Mouse (Mus musculus) left cerebral cortex, adult 8-10 months (tissue): ENCODE results near the gene Osbpl3. TPM values are rescaled to one million over a fixed set of nuclear protein-coding genes. Genes with fewer than 3 reads are reported as not detected.

ENCODE experiments used
- DNase-seq, 2 experiments: peaks; one replicate each; pipeline ENCODE4 v3.0.0; 2022; ENCODE audit warnings: low spot score in 2 of 2
- total RNA-seq, 4 experiments: library from RNA; stranded (reverse); gene quantifications; 2 replicates each; pipeline ENCODE4 v1.2.4; 2022

The Osbpl3 gene
- total RNA-seq, 4 experiments from 2014 or later, result 31.7 to 34.6 (median 33.9) TPM

DNA sequence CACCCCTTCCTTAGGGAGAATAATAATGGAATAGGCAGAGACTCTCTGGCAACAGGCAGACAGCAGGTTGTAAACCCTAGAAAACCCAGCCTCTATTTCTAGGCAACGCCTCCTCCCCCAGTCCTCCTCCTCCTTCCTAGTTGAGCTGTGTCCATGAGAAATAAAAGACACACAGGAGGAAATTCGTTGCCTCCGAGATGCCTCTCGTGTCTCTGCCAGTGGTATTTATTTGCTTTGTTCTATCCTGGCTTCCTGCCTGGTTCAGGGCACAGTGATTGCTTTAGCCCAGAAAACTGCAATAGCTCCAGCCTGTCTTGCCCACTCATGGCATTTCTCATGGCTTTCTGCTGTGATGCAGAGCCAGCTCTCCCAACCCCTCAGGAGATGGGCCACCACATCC is 43.8 kb downstream of the Osbpl3 start:
- DNase-seq, result peak; percentile 21 to 78

DNA sequence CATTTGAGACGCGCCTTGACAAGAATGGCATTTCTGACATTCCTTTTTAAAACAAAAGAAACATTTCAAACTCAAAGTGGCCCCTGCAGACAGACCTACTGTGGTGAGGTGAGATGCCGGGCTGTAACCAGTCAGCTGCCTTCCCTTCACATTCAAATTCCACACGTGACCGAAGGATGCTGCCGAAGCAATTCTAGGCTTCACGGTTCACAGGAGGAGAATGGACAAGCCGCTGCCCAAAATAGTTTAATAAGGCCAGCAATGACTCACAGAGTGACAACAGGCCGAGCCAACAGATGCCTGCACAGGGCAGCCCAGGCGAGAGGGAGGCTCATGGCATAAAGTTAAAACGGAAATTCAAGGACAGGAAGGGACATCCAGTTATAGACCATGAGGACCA is 51.3 kb downstream of the Osbpl3 start:
- DNase-seq, result no peak

DNA sequence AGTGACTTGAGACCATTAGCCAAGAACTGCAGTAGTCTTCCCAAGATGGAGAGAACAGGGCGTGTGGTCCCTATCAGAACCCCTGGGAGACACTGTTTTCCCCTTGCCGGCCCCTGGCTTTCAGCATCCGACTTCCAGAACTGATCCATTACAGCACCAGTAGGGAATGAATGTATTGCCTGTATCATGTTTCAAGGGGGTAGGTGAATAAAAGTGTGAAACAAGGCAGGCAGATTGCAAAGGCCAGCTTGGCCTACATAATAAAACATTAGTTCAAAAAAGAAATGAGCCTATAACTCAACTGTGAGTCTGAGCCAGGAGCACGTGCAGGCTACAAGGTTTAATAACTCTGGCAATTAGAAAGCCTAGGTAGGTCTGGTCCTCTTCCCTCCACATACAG is 52.5 kb downstream of the Osbpl3 start:
- no peak for DNase-seq

DNA sequence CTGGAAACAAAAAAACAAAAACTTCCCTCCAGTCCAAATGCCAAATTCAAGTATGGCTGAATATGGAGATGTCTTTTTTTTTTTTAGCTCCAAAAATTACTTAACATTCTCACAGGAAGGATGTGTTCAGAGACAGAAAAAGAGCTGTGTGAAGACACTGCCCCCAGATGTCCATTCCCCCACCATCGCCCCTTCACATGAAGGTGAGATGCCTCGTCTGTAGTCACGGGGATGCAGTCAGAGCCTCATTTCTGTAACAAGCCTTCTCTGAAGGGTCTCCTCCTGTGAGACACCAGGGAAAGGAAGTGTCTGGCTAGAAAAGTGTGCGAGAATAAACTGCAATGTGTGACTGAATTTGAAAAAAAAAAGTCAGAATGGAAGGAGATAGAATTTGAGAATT is 53.1 kb downstream of the Osbpl3 start:
- DNase-seq, result peak in 1 of 2 experiments; percentile 49

DNA sequence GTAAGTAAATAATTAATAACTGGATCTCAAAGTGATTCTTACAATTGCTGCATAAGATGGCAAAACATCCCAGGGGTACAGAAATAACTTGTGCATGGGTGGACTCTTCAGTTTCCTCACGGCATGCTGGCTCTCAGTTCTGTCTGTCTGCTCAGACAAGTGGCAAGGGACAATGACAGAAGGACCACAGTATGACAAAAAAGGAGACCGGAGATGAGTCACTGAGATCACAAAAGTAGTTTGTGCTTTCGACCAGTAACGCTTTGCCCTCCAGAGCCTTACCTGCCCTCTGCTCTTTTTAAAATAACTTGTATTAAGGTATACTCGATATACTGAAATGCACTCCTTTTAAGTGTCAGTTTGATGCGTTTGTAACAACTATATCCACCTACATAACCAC is 55.8 kb downstream of the Osbpl3 start:
- no peak for DNase-seq

DNA sequence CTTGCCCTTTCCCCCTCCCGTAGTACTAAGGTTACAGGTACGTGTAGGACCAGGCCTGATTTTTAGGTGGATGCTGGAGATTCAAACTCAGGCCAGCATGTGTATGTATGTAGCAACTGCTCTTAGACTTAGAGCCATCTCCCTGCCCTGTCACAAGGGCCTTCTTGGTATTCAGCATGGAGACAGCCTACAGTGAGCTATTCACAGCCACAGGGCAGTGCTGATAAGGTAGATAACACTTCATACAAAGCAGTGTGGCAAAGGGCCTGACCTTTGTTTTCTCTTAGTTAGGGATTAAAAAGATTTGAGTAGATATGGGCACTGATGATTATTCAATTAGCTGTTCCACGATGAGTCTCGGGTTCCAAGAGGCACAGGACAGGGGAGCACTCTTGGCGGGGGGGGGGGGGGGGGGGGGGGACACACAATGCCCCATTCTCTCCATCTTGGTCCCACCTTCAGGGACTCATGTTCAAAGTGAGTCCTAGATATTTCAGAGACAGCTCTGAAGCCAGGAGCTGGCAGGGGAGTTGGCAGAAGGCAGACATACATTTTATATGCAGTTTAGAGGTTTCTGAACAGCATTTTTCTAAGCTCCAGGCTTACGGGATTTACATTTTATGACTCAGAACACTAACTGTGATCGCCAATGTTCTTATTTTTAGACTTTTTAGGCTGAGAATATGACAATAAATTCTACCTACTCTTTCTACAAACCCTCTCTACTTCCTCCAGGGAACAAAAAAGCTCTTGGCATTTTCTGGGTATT is 56.4 kb downstream of the Osbpl3 start:
- DNase-seq, result peak in 1 of 2 experiments; percentile 54

DNA sequence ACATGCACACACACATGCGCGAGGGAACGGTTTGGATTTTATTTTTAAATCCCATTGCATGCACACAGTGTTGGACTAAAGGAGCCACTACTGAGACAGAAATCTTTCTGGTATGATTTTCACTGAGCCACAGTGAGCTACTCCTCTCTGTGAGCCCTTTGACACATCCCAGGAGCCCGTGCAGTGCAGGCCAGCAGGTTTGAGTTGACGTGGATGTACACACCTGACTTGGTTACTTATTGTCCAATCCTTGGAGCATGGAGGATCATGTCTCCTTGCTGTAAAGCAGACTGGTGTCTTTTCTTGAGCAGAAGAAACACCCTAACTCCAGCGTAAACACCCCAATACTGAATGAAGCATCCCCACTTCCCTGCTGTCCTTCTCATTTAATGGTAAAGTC is 57.7 kb downstream of the Osbpl3 start:
- no peak for DNase-seq

DNA sequence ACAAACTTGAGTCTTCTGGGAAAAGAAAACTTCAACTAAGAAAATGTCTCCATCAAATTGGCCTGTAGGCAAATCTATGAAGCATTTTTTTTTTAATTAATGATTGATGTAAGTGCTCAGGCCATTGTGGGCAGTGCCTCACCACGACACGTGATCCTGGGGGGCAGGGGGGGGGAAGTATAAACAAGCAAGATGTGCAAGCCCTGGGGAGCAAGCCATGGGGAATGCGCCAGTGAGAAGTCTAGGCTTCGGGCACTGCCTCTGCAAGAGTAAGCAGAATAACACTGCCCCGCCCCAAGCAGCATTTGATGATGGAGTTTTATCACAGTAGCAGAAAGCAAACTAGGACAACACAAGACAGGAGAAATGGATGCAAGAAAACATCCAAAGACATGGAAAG is 58.9 kb downstream of the Osbpl3 start:
- DNase-seq, result no peak

DNA sequence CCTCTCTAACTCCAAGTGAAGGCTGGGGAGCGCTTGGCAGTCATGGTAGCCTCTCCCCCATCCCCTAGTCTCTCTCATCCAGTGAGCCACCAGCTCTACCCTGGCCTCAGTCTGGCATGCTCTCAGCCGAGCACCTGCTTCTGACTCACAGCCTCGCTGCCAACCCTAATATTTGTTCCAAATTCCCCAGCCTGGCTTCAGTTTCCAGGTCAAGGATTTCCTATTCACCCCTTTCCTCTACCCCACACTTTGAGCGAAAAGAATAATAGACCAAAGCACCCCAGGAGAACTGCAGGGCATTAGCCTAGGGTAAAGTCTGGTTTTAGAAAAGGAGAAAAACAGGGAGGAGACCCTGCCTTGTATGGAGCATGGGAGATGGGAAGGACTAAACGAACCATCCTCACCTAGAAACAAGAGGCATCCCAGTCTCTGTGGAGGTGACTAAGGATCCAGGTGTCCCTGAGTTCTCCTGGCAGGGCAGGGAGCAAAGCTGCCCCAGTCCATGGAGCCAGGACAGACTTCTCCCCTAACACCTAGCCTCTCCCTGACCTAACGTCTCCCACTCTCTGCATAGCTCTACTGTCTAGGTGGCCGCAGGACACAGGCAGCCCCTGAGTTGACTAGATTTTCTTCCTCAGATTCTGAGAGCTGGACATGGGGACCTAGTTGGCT is 60.2 kb downstream of the Osbpl3 start:
- DNase-seq, result no peak

DNA sequence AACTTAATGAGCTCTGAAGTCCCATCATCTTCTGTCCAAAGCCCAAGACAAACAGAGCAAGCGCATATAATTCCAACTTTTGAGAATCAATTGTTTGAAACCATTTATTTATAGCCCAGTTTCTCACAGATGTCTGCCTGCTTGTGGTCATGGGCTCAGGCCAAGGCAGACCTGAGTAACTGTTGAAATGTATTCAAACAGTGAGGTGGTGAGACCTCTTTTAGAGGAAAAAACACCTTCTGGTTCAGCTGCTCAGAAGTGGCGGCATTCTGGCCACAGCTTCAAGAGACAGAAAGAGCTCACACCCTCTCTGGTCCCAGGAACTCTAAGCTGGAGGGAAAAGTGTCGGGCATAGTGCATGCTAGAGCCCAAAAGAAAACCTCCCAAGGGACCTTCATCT is 61.6 kb downstream of the Osbpl3 start:
- no peak for DNase-seq

DNA sequence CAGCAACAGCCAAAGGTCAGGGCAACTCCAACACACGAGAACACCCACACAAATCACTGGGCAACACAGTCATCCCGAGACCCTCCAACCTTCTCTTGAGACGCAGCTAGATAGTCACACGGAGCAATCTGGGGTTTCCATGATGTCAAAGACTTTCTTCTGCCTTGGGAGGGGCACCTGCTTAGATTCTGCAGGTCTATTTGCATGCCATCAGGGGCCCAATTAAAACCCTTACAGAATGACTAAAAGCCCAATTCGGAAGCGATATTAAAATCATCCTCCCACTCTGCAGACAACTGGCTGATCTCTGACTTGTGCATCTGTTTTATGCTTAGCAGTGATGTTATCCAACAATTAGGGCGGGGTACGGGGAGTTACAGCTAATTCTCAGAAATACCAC is 62.0 kb downstream of the Osbpl3 start:
- DNase-seq, result no peak

DNA sequence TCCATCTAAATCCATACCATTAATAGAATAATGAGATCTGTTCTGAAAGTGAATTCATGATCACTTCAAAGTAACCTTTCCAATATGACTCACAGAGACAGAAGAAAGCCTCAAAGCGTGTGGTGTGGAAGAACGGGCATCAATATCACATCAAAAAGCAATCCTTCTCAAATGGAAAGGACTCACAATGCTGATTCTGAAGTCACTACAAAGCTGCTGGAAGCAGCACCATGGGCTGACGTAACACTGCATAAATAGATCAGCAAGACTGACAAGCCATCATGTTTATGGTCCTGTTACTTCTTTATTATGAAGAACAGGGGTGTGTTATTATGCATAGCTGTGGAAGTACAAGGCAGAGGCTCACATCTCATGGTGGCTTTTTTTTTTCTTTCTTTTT is 64.0 kb downstream of the Osbpl3 start:
- DNase-seq, result no peak

DNA sequence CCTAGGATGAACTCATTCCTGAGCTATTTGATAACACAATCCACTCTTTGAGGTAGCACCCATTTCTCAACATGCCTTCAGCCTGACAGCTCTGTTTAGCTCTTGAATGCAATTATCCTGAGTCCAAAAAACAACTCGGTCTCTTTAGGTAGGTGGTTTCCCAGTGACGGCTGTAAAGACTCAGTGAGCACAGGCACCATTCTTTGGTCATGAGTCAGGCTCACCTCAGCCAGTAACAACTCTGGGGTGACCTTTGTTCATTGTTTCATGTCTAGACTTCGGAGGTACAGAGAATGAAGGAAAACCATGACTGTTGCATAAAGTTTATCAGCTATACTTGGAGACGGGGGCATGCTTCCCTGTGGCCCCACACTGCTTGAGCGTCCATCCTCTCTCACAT is 65.7 kb downstream of the Osbpl3 start:
- no peak for DNase-seq

DNA sequence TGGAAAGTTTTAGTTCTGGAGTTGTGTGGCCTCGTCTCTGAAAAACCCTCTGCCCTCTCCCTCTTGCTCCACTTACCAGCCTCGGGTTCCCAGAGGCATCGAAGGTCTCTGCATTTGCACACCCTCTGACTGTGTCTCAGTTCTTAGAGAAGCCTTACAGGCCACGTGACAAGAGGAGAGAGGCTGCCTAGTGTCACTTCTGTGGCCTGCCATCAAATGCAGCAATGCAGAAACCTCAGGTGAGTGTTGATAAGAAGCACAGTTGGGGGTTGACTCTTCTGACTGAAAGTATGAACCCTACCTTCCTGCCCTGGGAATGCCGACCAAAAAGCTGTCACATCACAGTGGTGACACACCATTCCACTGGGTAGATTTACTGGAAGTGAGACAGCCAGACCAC is 68.4 kb downstream of the Osbpl3 start:
- no peak for DNase-seq

DNA sequence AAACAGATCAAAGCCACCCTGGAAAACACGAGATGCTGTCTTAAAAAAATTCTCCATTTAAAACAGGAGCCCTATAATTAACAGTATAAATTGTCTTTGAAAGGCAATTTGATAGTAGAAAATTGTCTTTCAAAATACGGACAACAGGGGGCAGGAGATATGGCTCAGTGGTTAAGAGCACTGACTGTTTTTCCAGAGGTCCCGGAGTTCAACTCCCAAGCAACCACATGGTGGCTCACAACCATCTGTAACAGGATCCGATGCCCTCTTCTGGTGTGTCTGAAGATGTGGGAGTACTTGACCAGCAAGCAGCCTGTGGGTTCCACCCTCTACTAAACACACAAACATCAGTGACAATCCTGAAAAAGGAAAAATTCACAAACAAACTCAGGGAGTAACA is 69.5 kb downstream of the Osbpl3 start:
- no peak for DNase-seq

DNA sequence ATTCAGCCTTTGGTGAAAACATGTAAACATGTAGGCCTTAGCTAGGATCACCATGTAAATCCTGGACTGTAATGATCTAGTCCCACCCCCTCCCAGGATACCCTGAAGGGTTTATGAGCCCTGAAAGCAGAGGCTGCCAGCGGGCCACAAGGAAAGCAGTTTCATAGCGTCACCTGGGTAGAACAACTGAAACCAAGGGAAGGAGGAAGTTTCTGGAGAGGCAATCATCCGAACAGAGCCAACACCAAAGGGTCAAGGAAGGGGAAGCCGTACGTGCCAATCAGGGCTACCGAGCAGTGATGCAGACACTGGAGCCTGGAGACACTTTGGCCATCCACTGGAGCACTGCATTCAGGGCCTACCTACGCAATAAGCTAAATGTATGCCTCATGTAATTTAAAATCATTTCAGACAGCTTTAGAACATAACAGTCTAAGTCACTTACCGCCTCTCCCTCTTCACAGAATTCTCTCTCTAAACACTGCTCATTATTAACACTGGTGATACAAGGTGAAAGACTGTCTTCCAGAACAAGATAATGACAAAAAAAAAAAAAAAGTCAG is 70.5 kb downstream of the Osbpl3 start:
- no peak for DNase-seq

DNA sequence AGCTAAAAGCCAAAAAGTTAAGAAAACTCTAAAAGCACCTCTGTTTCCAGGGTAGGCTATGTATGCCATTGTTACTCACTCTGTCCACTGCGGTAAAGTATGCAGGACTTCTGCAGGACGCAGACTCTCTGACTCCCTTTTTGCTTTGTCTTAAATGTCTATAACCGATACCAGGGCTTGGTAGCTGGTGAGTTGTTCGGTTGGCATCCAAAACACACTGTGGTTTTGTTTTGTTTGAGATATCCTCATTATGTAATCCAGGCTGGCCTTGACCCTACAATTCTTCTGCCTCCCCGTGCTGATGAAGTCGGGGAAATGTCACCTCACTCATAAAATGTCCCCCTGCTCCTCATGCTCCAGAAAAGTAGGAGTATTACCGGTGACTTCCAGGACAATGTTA is 73.3 kb downstream of the Osbpl3 start:
- DNase-seq, result no peak

DNA sequence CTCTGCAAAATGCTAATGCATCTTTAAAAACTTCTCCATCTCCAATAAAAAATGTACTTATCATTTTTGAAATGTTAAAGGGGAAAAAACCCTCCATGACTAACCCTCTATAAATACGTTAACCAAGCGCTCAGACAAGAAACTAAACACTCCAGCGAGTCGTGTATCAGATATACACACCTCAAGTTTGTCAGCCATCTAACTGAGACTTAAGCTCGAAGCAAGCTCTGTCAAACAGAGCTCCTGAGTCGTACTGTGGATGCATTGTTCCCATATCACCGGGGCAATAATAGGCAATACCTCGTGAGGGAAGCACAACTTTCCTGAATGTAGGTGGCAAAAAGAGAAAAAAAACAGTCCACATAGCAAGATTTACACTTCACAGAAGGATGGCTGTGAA is 73.8 kb downstream of the Osbpl3 start:
- no peak for DNase-seq

DNA sequence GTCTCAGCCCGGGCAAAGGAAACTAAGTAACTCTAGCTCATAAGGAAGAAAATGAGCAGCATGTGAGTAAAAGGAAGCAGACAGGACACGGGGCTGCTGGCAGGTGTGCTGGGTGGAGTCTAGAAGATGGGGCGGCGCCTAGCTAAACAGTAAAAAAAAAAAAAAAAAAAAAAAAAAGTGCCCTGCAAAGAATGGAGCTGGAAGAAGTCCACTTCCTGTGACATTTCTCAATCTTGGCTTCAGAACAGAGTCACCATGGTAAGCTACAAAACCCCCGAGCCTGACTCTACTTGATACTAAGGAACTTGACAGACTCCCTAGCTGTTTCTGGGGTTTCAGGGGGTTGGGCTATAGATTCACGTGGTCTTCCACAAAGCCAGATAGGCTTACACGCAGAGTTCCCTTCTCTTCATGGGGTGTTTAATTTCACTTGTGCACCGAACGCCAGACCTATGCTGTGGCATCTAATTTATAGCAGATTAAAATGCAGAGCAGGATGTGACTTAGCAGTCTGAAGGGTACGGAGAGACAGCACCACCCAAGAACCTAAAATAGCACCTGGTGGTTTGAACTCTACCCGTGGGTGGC is 74.4 kb downstream of the Osbpl3 start:
- DNase-seq, result no peak

DNA sequence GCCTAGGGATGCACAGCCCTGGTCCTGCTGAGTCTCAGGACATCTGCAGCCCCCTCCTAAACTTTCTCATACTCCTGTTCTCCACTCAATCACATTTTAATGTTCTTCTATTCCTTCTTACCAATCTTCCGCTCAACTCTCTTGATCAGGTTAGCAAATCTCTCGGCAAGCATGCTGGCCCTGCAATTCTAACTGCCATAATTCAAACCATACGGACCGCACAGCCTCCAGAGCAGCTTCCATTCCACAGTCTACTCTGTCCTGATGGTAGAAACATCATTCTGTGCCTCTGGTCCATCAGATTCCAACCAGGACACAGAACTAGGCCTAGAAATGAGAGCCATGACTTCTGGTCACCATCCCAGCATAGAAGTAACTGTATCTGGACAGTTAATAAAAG is 76.3 kb downstream of the Osbpl3 start:
- DNase-seq, result no peak

DNA sequence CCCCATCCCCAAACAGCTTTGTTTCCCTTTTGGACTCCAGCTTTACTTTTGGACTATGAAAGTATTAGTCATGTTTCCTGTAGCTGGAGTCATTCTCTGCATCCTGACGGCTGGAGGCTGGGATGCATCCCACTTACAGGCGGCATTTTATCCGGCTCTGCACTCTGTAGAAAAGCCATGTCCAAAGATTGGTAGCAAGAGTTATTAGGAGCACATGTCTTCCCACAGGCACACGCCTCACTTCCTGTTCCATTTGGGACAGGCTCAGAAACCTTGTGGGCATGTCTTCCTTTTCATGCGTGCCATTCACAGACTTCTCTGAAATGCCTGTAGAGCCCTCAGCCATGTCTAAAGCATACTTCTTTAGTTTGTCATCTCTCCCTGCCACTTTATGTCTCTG is 76.9 kb downstream of the Osbpl3 start:
- peak in 1 of 2 experiments; percentile 56 for DNase-seq
